Mouse (Mus musculus): ENCODE measurements around the gene Snorc.
"Not testable (repeated sequence)": the region's sequence is repeated elsewhere in the genome, so short reads cannot be mapped to it uniquely, and the experiment has no call there.

Gene Snorc

GRCm38 (mm10) chr1:87469971-87470370 is at the start of gene Snorc:
Gene Snorc (plus strand): TSS chr1:87470271.
- TF ChIP-seq GATA4 (IDR thresholded peaks at IDR 0.05; ENCODE audit: insufficient replicate concordance, low read length) = not testable (repeated sequence)

- no peak for TF ChIP-seq GATA4 (IDR thresholded peaks at IDR 0.05; ENCODE audit: insufficient replicate concordance, low read length)
Observed at GRCm38 (mm10) chr1:87435125-87435524, 34.9 kb upstream of the Snorc start.

GRCm38 (mm10) chr1:87436583-87436982 is 33.5 kb upstream of the Snorc start:
- TF ChIP-seq GATA4 (IDR thresholded peaks at IDR 0.05; ENCODE audit: insufficient replicate concordance, low read length) = no peak

GRCm38 (mm10) chr1:87447183-87448104 is 22.6 kb upstream of the Snorc start:
- TF ChIP-seq GATA4 (IDR thresholded peaks at IDR 0.05; ENCODE audit: insufficient replicate concordance, low read length) = no peak

- no peak for TF ChIP-seq GATA4 (IDR thresholded peaks at IDR 0.05; ENCODE audit: insufficient replicate concordance, low read length)
Observed at GRCm38 (mm10) chr1:87449432-87449831, 20.6 kb upstream of the Snorc start.

GRCm38 (mm10) chr1:87456425-87456824 is 13.6 kb upstream of the Snorc start:
- no peak for TF ChIP-seq GATA4 (IDR thresholded peaks at IDR 0.05; ENCODE audit: insufficient replicate concordance, low read length)

GRCm38 (mm10) chr1:87458045-87458444 is 12.0 kb upstream of the Snorc start:
- TF ChIP-seq GATA4 (IDR thresholded peaks at IDR 0.05; ENCODE audit: insufficient replicate concordance, low read length) = no peak

GRCm38 (mm10) chr1:87467469-87467868 is 2.6 kb upstream of the Snorc start:
- TF ChIP-seq GATA4 (IDR thresholded peaks at IDR 0.05; ENCODE audit: insufficient replicate concordance, low read length) = no peak

GRCm38 (mm10) chr1:87468321-87468720 is 1.8 kb upstream of the Snorc start:
- no peak for TF ChIP-seq GATA4 (IDR thresholded peaks at IDR 0.05; ENCODE audit: insufficient replicate concordance, low read length)

- TF ChIP-seq GATA4 (IDR thresholded peaks at IDR 0.05; ENCODE audit: insufficient replicate concordance, low read length) = no peak
Observed at GRCm38 (mm10) chr1:87471914-87472313, 1.8 kb downstream of the Snorc start.

- no peak for TF ChIP-seq GATA4 (IDR thresholded peaks at IDR 0.05; ENCODE audit: insufficient replicate concordance, low read length)
Observed at GRCm38 (mm10) chr1:87472576-87472975, 2.5 kb downstream of the Snorc start.

GRCm38 (mm10) chr1:87475076-87475895 is 5.2 kb downstream of the Snorc start:
- no peak for TF ChIP-seq GATA4 (IDR thresholded peaks at IDR 0.05; ENCODE audit: insufficient replicate concordance, low read length)

- no peak for TF ChIP-seq GATA4 (IDR thresholded peaks at IDR 0.05; ENCODE audit: insufficient replicate concordance, low read length)
Observed at GRCm38 (mm10) chr1:87482546-87482945, 12.5 kb downstream of the Snorc start.

GRCm38 (mm10) chr1:87486386-87486785 is 16.3 kb downstream of the Snorc start:
- no peak for TF ChIP-seq GATA4 (IDR thresholded peaks at IDR 0.05; ENCODE audit: insufficient replicate concordance, low read length)

GRCm38 (mm10) chr1:87492285-87492684 is 22.2 kb downstream of the Snorc start:
- TF ChIP-seq GATA4 (IDR thresholded peaks at IDR 0.05; ENCODE audit: insufficient replicate concordance, low read length) = no peak

GRCm38 (mm10) chr1:87493542-87493941 is 23.5 kb downstream of the Snorc start:
- no peak for TF ChIP-seq GATA4 (IDR thresholded peaks at IDR 0.05; ENCODE audit: insufficient replicate concordance, low read length)

All from liver, adult (tissue).